Mouse (Mus musculus) left cerebral cortex, adult 2 months (tissue): ENCODE results near the gene D930020B18Rik. TPM values are rescaled to one million over a fixed set of nuclear protein-coding genes. Genes with fewer than 3 reads are reported as not detected.

Experiments
- DNase-seq, 2 experiments: peaks; one replicate each; pipeline ENCODE4 v3.0.0; 2021 to 2022; ENCODE audit warnings: low spot score in 2 of 2, mixed read lengths in 1 of 2; ENCODE audit errors: extremely low spot score in 1 of 2
- H3K27ac ChIP-seq: fragments of 200-600 bp; 2 replicates; pipeline ENCODE4 v1.8.1; 2022
- H3K4me3 ChIP-seq: fragments of 200-600 bp; 2 replicates; pipeline ENCODE4 v1.8.1; 2022
- CTCF ChIP-seq: fragments of 200-600 bp; IDR thresholded peaks from 2 replicates; pipeline ENCODE4 v1.8.1; 2022; ENCODE audit warnings: antibody characterized with exemption, mild to moderate bottlenecking, moderate library complexity
- intact Hi-C: fragments of 180-260 bp; cut with DNase I; formaldehyde crosslinking; loops from one replicate; pipeline ENCODE4 v1.15.1; 2025
- long read RNA-seq, 2 experiments: library from polyadenylated mRNA; stranded (forward); transcript quantifications; one replicate each; pipeline ENCODE4 v2.0.0; 2021; ENCODE audit warnings: borderline mapping rate in 2 of 2
- total RNA-seq, 2 experiments: library from RNA; stranded (reverse); gene quantifications; 2 replicates each; pipeline ENCODE4 v1.2.3; 2021

D930020B18Rik gene
- under 1 TPM in 1 of 2 experiments, not detected in 1; 0.42 TPM for total RNA-seq
- long read RNA-seq, experiment 1 = 0 reads
- long read RNA-seq, experiment 2 = 0 reads

DNA sequence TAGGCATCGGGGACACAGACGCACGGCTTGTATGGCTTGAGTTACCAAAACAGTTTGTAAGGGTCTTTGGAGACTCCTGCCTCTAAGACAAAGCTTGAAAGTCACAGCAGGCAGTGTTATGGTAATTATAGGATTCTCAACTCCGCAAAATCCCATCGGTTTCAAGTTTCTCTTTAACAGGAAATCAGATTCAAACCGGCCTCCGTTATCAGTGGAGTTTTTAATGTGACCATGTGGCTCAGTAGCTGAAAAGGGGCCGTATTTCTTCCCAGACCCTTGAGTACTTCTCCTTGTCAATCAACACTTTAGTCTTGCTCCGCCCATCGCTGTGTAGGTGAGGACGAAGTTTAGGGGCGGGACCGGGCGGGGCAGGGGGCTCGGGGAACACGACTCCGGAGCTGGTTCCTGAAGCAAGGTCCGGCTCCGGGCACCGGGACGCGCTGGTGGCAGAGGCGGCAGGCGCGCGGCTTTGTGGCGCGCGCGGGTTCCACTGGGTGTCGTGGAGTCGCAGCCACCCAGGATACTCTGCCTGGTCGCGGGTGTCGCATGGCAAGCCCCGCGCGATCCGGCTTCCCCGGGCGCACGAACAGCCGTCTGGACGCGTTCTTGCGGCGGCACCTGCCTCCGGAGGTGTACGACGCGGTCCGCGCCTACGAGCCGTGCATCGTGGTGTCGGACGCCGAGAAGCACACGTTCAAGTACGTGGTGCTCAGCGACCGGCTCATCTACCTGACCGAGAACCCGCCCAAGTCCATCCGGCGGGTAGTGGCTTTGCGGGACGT lies at the start of gene D930020B18Rik:
Gene D930020B18Rik (plus strand): TSS at position 317 of the 782 bp plus-strand sequence.
- peak in 1 of 2 experiments; percentile 14 for DNase-seq
- Histone ChIP-seq H3K27ac (no peak within 1 kb of the TSS), H3K4me3 (peak within 1 kb of the TSS; percentile 53)
- intact Hi-C loops = loop anchor here (1.0 to 5.0 kb wide), 3 partner anchors 46 to 411 kb away; partner anchors contain the start of gene BC048403
- TF ChIP-seq CTCF = no peak

DNA sequence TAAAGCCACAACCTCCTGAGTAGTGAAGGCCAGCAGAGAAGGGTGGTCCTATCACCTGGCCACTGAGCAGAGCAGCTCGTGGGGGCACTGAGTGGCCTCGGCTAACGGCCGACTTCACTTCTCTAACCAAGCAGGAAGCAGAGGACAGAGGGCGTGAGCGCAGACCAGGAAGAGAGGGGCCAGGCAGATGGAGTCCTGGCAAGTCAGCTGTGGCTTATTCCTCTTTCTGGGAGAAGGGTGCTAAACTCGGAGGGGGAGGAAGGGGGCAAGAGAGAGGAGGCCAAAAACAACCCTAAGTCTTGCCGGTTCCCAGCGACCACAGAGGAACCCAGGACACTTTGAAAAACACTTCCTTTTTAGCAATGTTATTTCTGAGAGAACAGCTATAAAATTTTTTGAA lies 44.8 kb upstream of the D930020B18Rik start:
- H3K27ac ChIP-seq = no peak overlapping the region
- no peak overlapping the region for H3K4me3 ChIP-seq
- no peak for TF ChIP-seq CTCF
- DNase-seq = no peak
- intact Hi-C loops = no loop called here

DNA sequence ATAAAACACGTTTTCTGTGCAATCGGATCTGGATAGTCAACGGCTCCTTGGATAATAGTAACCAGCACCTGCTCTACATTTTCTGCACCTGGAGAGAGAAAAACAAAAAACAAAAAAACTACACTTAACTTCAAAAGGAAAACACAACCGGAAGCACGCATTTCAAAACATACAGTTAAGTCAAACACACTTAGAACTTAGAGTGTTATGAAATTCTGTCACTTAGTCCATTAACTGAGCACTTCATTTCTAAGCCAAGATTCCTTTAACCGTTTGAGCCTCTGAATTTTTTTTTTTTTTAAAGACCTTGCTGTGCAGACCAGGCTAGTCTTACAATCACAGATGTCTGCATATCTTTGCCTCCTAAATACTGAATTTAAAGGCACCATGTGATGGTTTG lies 40.1 kb upstream of the D930020B18Rik start:
- Histone ChIP-seq H3K4me3 (no peak overlapping the region), H3K27ac (no peak overlapping the region)
- no peak for DNase-seq
- intact Hi-C loops = no loop called here
- no peak for TF ChIP-seq CTCF

DNA sequence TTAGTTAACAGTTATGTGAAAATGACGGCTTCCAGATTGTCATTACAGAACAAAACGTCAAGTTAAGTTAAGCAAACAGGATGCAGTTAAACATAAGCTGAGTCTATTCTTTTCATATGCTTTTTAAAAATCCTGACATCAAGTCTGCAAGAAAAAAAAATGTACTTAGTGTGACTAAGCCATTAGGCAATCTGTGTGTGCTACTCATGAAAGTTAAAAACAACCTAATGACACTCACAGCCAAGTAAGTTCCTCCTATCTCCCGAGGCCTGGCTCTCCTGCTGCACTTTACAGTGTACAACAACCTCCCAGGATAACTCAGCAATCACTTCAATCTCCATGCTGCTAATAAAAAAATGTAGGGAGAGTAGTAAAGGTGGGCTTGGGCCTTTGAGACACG lies 37.8 kb upstream of the D930020B18Rik start:
- intact Hi-C loops = no loop called here
- H3K27ac ChIP-seq = no peak overlapping the region
- TF ChIP-seq CTCF = no peak
- no peak for DNase-seq
- H3K4me3 ChIP-seq = no peak overlapping the region

DNA sequence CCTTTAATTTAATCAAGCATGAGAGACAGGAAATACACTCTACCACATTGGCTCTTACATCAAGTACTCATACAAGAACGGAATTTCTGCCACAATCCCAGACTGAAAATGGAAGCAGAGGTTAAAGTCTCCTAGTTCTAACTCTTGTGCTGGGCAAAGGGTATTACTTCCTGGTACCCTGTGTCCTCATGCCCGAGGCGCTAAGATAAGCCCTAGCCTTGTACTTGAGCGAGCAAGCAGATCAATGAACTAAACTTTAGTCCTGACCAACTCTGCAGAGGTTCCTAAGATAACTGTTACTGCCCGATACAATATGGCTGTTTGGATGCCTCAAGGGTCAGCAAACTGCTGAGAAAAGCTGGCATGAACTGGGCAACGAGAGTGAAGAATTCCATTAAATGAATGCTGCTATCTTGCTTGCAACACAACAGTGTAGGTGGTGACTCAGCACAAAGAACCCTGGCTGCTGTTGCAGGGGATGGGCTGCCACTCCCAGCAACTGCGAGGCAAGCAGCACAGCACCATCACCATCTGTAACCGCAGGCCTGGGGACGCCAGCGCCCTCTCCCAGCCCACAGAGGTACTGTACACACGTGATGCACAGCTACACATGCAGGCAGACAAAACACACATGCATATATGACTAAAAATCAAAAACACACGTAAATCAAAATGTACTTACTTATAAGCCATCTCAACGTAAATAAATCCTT lies 36.6 kb upstream of the D930020B18Rik start:
- intact Hi-C loops = no loop called here
- TF ChIP-seq CTCF = no peak; the same call in 1 of the 2 replicates
- DNase-seq = no peak

DNA sequence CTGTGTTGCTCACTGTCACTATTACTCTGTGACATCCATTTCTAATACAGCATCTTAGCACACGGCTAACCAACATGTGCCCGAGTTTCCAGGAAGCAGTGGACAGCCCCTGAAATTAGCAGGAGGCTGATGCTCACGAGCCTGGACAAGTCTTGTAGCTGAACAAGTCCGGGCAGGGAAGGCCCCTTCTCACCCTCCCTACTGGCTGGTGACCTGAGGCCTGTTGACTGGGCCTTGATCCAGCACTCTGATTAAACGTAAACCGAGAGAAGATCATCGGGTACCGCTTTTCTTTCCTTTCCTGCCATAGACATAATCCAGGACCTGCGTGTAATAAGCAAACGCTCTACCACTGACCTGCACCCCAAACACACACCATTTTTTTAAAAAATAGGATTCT lies 33.2 kb upstream of the D930020B18Rik start:
- H3K27ac ChIP-seq = no peak overlapping the region
- no peak overlapping the region for H3K4me3 ChIP-seq
- no peak for TF ChIP-seq CTCF
- intact Hi-C loops = no loop called here
- no peak for DNase-seq

More for the DNA sequence above, 36.6 kb upstream of the D930020B18Rik start:
- H3K27ac ChIP-seq = no peak overlapping the region
- no peak overlapping the region for H3K4me3 ChIP-seq

DNA sequence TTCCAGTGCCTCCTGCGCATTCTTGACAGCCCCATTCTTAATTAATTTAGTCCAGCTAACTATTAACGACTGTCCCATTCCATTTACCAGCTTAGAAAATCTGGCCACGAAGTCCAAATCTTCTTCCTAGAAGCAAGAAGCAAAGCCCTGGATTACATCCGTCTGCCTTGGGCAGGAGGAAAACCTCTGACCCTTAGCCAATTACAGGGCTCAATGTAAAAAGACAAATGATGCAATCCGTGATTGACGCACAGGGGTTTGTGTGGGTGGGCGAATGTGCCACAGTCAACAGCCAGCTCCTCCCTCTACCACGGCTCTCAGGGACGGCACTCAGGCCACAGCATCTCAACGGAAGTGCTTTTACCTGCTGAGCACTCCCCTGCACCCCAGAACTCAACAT lies 29.8 kb upstream of the D930020B18Rik start:
- TF ChIP-seq CTCF = no peak
- H3K4me3 ChIP-seq = no peak overlapping the region
- intact Hi-C loops = no loop called here
- no peak overlapping the region for H3K27ac ChIP-seq
- DNase-seq = no peak

DNA sequence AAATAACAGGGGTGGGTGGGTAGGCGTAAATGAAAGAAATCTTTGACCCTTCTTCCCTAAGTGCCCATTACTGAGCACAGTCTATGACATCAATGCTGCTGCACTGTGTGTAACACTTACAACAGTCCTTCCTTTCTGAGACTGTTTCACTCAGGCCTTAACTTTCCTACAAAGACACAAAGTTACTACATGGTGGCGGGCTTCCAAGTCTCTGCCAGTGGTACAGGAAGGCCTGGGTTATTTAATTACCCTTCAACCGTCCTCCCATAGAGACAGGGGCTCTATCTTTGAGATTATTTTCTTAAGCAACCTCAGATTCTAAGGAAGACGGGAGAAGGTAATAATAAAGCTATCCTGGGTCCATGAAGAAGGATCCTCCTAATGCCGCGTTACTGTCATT lies 28.9 kb upstream of the D930020B18Rik start:
- no peak for TF ChIP-seq CTCF
- H3K4me3 ChIP-seq = no peak overlapping the region
- DNase-seq = no peak
- H3K27ac ChIP-seq = no peak overlapping the region
- intact Hi-C loops = no loop called here

DNA sequence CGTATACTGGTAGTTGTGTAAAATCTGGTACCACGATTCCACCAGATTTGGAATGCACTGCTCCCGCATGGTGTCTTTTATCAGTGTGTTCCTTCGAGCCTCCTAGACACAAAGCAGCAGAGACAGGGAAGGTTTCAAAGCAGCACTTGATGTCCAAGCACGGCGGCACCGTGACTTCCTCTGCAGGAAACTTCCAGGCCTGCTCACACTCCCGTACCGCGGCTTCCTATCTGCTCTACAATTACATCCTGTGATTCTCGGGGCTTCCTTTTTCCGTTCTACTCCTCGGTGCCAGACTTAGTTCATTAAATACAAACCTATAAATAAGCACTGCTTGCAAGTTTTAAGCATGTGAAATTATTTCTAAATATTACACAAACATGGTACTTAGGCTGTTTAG lies 27.8 kb upstream of the D930020B18Rik start:
- H3K4me3 ChIP-seq = no peak overlapping the region
- TF ChIP-seq CTCF = no peak
- H3K27ac ChIP-seq = no peak overlapping the region
- intact Hi-C loops = no loop called here
- no peak for DNase-seq

DNA sequence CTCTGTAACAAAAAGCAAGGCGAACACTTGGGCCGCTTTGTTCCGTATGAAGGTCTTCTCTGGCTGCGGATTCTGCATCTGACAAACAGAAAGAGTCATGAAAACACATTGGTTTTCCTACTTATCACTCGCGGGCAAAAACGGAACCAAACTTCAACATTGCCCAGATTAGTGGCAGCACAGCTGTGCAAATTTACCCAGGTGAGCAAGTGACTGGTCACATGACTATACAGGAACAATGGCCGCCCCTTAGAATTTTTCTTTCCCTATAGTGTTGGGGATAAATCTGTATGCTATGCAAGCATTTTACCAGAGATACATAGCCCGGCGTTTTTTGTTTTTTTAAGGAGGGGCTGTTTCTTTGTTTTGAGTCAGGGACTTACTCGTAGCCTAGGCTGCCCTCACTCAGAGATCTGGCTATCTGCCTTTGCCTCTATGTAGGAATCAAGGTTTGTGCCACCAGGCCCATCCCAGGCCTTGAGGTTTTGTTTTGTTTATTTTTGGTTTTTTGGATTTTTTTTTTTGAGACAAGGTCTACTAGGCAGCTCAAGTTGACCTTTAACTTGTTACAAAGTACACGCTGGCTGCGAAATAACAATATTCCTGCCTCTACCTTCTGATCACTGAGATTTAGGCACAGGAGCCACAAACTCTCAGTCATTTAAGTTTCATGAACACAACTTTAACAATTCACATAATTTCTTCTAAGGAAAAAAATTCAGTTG lies 26.1 kb upstream of the D930020B18Rik start:
- Histone ChIP-seq H3K4me3 (no peak overlapping the region), H3K27ac (no peak overlapping the region)
- intact Hi-C loops = no loop called here
- no peak for DNase-seq
- no peak for TF ChIP-seq CTCF

DNA sequence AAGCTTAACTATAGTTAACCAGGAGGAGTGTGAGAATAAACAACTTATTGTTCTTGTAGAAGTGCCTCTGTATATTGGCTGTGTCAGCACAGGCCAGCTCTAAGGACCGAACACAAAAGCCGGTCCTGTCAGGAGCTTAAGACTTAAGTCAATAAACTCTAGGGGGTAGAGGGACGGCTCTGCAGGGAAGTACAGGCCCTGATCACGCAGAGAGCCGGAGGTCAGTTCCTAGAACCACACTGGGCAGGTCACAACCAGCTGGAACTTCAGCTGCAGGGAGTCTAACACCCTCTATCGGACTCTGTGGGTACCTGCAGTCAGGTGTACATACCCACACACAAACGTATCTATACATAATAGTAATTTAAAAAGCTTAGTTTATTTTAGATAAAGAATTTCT lies 25.5 kb upstream of the D930020B18Rik start:
- DNase-seq = no peak
- Histone ChIP-seq H3K4me3 (no peak overlapping the region), H3K27ac (no peak overlapping the region)
- intact Hi-C loops = no loop called here
- TF ChIP-seq CTCF = no peak

DNA sequence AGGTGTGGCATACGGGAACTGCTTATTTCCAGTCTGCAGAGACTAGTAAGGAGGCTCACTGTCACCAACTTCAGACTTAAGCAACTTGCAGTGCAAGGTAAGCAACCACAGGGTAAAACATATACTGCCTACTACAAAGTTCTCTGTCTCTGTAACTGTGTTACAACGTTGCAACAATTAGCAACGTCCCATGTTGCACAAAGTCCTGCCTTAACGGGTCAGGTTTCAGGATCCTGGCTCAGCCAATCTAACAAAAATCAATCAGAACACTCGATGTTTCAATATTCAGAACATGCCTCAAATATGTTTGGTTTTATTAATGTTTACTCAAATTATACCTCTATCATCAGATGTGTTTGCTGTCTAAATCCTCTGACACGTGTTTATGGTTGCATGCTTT lies 19.0 kb upstream of the D930020B18Rik start:
- no peak for DNase-seq
- no peak overlapping the region for H3K27ac ChIP-seq
- TF ChIP-seq CTCF = no peak
- intact Hi-C loops = no loop called here
- no peak overlapping the region for H3K4me3 ChIP-seq
